Mouse (Mus musculus) ZHBTc4 (cell line): ENCODE measurements around the gene Colgalt1.

Source experiments
- DNase-seq: peaks from one replicate; pipeline ENCODE4 v3.0.0-alpha.2; 2011; ENCODE audit warnings: low read depth, low spot score

Gene Colgalt1

GRCm38 (mm10) chr8:71591017-71591416, 19.8 kb upstream of the Colgalt1 start:
- DNase-seq = no peak

- DNase-seq = peak; percentile 98
Measured at GRCm38 (mm10) chr8:71591471-71592373, 19.1 kb upstream of the Colgalt1 start, which contains the start of gene Pgls. Gene Pgls, plus strand, starts transcription at chr8:71592176.

GRCm38 (mm10) chr8:71592374-71593170, 18.2 kb upstream of the Colgalt1 start:
- DNase-seq = no peak

- no peak for DNase-seq
Measured at GRCm38 (mm10) chr8:71593556-71594323, 17.1 kb upstream of the Colgalt1 start.

- DNase-seq = no peak
Measured at GRCm38 (mm10) chr8:71594324-71594722, 16.5 kb upstream of the Colgalt1 start.

GRCm38 (mm10) chr8:71595862-71596261, 14.9 kb upstream of the Colgalt1 start:
- DNase-seq = peak; percentile 90

GRCm38 (mm10) chr8:71596384-71596783, 14.4 kb upstream of the Colgalt1 start:
- no peak for DNase-seq

GRCm38 (mm10) chr8:71596798-71597197, 14.0 kb upstream of the Colgalt1 start:
- no peak for DNase-seq

GRCm38 (mm10) chr8:71597451-71597850, 13.3 kb upstream of the Colgalt1 start, which contains the start of gene Fam129c:
Gene Fam129c, plus strand, starts transcription at chr8:71597648.
- no peak for DNase-seq

- DNase-seq = no peak
Measured at GRCm38 (mm10) chr8:71598375-71598774, 12.4 kb upstream of the Colgalt1 start.

GRCm38 (mm10) chr8:71598841-71599240, 12.0 kb upstream of the Colgalt1 start:
- no peak for DNase-seq

GRCm38 (mm10) chr8:71601939-71602665, 8.7 kb upstream of the Colgalt1 start:
- peak; percentile 60 for DNase-seq

GRCm38 (mm10) chr8:71602666-71603334, 8.0 kb upstream of the Colgalt1 start:
- peak; percentile 93 for DNase-seq

- DNase-seq = no peak
Measured at GRCm38 (mm10) chr8:71604021-71604420, 6.8 kb upstream of the Colgalt1 start.

- peak; percentile 84 for DNase-seq
Measured at GRCm38 (mm10) chr8:71612141-71612540, 1.3 kb downstream of the Colgalt1 start.

GRCm38 (mm10) chr8:71613418-71613817, 2.6 kb downstream of the Colgalt1 start:
- DNase-seq = no peak

GRCm38 (mm10) chr8:71619786-71620185, 9.0 kb downstream of the Colgalt1 start:
- DNase-seq = no peak

GRCm38 (mm10) chr8:71625088-71625487, 14.3 kb downstream of the Colgalt1 start:
- no peak for DNase-seq

- no peak for DNase-seq
Measured at GRCm38 (mm10) chr8:71626753-71627152, 16.0 kb downstream of the Colgalt1 start.
